Mouse (Mus musculus) E14TG2a.4 (cell line): ENCODE data around the gene Ccdc93.

Experiments
- CTCF ChIP-seq: conservative IDR thresholded peaks from 2 replicates; pipeline ENCODE4 v1.5.1; 2014; ENCODE audit warnings: low read length
- POU5F1 ChIP-seq: IDR thresholded peaks from 2 replicates; pipeline ENCODE4 v1.6.1; 2014; ENCODE audit warnings: low read length, borderline replicate concordance

DNA sequence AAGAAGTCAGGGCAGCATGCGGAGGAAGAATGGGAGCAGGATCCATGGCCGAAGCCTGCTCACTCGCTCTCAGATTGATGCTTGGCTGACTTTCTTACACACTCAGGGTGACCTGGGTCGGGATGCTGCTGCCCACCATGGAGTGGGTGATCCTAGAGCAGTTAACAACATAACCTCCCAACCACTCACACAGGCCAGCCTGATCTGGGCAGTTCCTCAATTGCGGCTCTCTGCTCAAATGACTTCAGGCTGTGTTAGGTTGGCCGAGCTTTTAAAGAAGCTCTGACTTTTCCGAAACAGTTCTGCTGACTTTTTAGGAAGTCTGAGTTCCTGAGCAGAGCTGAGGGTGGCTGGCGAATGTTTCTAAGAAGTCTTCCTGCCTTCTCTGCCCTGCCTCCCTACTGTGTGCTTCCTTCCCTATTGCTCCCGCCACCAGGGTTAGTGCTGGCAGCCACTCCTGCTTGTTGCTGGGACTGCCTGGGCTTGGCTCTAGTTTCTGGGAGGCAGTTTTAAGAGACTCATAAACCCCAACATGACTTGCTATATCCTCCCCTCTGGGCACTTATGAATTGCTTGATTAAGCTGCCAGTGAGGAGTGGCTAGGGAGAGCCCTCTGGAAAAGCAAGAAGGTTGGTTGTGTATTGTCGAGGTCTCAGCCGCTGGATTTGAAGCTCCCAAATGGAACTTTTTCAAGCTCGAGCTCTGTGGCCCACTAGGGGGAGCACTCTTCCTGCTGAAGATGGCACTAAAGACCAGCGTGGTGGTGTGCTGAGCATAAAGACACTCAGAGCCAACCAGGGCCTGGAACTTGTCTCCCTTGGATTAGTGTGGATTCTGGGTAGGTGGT is 9.9 kb downstream of the Ccdc93 start:
- TF ChIP-seq CTCF, result peak; percentile 77
- TF ChIP-seq POU5F1, result no peak
